Mouse (Mus musculus) layer of hippocampus, adult 8-10 months (tissue): ENCODE results near the gene Hvcn1. TPM values are rescaled to one million over a fixed set of nuclear protein-coding genes. Genes with fewer than 3 reads are reported as not detected.

Experiments used
- DNase-seq, 2 experiments: peaks; one replicate each; pipeline ENCODE4 v3.0.0; 2022; ENCODE audit warnings: low spot score in 2 of 2
- total RNA-seq, 4 experiments: library from RNA; stranded (reverse); gene quantifications; 2 replicates each; pipeline ENCODE4 v1.2.4; 2022

Hvcn1 gene
- total RNA-seq, 4 experiments from 2014 or later = 2.1 to 22.9 (median 8.2) TPM

DNA sequence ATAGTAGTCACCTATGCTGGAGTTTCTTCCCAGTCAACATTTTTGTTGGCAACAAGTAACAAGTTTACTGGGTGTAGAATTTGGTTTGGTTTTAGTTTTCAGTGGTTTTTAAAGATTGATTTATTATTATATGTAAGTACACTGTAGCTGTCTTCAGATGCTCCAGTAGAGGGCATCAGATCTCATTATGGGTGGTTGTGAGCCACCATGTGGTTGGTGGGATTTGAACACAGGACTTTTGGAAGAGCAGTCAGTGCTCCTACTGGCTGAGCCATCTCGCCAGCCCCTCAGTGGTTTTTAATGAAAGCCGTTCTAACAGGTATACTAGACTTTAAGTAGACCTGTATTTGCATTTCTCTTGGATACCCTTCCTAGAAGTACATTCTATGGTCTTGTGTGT is 59.3 kb downstream of the Hvcn1 start:
- DNase-seq = no peak

DNA sequence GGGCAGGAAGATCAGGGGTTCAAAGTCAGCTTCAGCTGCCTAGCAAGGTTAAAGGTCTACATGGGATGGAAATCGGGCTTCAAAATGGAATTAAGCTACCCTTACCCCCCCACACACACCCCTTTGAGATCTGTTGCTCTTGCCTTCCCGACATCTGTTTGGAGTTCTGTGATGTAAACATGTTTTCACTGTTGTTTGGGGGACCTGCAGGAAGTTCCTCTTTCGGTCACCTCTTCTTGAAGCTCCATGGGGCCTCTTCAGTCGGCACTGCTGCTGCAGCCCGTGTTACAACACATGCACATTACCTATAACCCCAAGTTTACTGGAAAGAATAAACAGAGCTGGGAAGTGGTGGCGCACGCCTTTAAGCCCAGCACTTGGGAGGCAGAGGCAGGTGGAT is 60.5 kb downstream of the Hvcn1 start:
- no peak for DNase-seq

DNA sequence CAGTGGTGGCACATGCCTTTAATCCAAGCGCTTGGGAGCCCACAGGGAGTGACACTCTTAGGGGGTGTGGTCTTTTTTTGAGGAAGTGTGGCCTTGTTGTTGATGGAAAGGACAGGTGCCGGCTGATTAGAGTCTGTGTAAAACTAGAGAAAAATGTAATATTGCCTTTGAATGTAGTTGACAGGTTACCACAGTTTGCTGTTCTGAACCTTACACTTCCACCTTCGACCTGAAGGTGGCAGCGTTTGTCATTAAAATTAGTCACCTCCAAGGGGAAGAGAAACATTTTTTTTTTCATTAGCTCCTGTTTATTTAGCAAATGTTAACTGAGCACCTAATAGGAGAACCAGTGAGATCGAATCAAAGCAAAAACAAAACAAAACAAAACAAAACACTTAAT is 61.3 kb downstream of the Hvcn1 start:
- peak in 1 of 2 experiments; percentile 79 for DNase-seq

DNA sequence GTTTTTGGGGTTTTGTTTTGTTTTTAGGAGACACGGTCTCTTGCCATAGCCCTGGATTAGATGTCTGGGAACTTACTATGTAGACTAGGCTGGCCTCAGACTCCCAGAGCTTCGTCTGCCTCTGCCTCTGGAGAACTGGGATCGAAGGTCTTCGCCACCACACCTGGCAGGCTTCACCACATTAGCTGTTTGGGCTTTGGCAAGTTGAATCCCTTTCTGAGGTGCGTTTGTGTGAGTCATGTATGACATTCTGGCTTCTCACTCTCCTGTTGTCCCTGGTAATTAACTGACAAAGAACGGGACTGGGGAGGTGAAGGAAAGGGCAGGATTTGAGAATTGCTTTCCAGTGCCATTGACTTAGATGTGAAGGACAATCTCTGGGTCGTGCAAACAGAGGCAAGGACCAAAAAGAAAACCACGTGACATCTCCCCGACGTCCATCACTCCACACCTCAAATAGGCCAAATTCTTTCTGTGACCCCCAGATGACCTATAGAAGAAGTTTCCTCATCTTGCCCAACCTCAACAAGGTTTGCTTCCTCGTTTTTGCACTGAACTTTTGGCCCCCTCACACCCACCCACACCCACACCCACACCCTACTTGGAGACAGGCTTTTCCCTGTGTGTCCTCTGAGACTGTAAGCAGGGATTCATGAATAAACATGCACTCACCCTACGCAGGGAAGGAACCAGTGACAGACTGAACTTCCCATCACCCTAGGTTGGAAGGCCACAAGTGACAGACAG is 62.4 kb downstream of the Hvcn1 start:
- DNase-seq = no peak

DNA sequence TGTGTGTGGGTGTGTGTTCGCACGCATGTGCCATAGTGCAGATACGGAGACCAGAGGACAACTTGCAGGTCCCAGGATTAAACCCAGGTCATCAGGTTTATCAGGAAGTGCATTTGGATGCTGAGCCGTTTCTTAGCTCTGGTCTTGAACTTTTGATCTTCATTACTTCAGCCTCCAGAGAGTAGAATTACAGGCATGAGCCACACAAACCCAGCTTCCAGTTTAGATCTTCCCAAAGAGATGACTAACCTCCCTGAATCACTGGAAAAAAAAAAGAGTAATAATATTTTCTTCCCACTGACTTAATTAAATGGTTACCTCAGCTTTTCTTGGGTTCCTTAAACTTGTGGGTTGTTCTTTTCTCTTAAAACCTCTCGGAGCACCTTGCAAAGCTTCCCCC is 66.2 kb downstream of the Hvcn1 start:
- DNase-seq = no peak

GRCm38 (mm10) chr5:122274785-122275184 is 68.2 kb downstream of the Hvcn1 start:
- DNase-seq = no peak

DNA sequence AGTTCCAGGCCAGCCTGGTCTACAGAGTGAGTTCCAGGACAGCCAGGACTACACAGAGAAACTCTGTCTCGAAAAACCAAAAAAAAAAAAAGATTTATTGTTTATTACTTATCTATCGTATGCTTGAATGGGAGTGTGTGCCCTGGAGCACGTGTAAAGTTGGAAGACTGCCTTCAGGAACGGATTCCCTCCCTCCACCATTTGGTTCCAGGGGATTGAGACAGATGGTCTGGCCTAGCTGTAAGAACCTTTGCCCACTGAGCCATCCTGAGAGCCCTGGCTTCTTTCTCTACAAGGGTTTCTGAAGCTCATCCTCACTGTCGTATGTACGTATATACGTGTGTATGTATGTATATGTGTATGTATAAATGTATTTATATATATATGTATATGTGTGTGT is 72.3 kb downstream of the Hvcn1 start:
- DNase-seq = no peak

DNA sequence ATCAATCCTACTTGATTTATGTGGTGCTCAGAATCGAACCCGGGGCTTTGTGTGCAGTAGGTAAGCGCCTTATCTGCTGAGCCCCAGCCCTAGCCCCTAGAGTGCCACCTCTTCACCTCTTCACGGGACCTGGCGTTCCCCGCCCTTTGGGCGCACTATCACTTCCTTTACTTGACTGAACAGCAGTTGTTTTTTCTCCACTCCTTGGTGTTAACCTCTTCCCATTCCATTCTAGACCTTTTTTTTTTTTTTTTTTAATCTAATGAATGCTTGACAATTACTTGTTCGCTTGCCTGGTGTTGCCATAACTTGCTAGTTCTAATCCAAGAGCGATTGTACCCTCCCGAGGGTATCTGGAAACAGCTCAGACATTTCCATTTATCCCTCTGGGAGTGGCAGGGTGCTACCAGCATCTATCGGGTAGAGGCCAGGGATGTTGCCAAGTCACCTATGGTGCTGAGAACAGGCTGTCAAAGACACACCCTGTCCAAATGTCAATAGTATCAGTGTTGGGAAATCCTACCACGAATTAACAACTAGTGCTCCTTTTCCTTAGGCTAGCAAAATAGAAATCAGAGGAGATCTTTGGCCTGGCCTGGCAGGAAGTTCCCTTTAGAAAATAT is 73.3 kb downstream of the Hvcn1 start:
- no peak for DNase-seq

GRCm38 (mm10) chr5:122280422-122280826 is 73.8 kb downstream of the Hvcn1 start:
- no peak for DNase-seq

GRCm38 (mm10) chr5:122280827-122281462 is 74.3 kb downstream of the Hvcn1 start:
- no peak for DNase-seq

DNA sequence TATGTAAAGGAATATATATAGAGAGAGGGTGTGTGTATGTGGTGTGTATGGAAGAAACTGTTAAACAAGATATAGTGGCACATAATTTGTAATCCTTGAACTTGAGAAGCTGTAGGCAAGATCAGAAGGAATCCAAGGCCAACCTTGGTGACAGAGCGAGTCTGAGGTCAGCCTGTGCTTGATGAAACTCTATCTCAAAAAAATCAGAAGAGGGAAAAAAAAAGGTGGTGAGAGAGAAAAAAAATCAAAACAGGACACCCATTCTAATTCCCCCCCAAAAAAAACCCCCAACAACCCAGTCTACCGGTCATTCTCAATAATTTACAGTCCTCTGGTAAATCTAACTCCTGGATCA is 77.2 kb downstream of the Hvcn1 start:
- DNase-seq = no peak

- peak; percentile 82 to 84 for DNase-seq
Observed at GRCm38 (mm10) chr5:122284183-122285028, 77.8 kb downstream of the Hvcn1 start, which contains the start of gene Pptc7. Gene Pptc7 (plus strand): TSS chr5:122284365.

DNA sequence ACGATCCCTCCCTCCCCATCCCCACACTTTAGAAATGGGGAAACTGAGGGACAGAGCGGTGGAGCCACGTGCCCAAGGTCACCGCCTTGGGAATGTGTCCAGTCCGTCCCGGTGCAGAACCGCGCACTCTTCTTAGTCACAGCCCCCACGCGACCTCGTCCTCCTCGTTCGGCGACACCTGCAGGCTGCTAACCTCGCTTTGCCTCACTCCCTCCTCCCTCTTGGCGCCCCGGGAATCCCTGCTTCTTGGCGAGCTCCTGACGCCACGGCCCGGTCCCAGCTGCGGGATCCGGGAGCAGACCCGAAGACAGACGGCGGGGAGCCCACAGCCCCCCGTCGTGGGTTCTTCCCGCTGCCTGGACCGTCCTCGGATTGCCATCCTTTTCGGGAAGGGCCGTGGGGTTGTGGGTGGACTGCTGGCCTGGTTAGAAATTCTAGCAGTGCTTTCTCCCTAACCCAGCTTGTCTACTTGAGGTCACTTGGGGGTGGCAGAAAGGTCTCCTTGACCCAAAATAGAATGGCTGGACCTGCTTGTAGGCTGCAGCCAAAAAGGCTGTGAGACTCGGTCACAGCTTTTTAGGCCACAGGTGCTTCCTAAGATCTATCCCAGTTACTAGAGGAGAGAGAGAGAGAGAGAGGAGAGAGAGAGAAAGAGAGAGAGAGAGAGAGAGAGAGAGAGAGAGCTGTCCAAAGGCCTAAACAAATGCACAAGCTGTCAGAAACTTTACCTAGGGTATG is 78.6 kb downstream of the Hvcn1 start:
- no peak for DNase-seq

- DNase-seq = no peak
Observed at GRCm38 (mm10) chr5:122285767-122286150, 79.2 kb downstream of the Hvcn1 start.

DNA sequence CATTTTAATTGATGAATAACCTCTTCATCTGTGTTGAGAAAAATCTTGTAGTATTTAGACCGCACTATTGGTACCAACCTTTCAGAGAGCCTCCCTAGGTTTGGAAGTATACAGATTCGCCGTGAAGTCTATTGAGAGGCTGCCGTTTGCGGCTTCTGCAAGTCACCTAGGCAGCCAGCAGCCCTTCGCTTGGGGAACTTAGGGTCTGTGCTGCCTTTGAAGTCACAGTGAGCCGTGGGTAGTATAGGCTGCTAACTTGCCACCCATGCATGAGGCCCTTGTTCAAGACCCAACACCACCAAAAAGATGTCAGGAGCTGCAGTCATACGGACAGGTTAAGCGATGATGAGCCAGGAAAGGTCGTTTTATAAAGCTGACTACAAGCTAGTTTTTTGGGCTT is 79.6 kb downstream of the Hvcn1 start:
- no peak for DNase-seq

DNA sequence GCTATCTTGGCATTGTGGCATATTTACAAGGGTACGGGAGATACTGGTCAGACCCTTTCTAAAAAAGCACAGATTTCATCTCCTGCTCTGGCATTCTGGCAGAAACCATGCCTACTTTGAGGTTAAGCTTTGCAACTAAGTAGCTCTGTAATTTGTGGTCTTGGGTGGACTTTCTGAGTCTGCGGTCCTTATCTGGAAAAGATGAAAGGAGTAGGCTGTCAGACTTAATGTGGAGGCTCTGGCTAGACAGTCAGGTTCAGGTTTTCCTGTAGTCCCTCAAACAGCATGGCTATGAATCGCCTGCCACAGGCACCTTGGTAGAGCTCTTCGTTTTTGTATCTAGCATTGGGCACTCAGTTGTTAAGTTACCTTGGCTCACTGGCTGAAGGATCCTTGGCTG is 80.4 kb downstream of the Hvcn1 start:
- DNase-seq = no peak

DNA sequence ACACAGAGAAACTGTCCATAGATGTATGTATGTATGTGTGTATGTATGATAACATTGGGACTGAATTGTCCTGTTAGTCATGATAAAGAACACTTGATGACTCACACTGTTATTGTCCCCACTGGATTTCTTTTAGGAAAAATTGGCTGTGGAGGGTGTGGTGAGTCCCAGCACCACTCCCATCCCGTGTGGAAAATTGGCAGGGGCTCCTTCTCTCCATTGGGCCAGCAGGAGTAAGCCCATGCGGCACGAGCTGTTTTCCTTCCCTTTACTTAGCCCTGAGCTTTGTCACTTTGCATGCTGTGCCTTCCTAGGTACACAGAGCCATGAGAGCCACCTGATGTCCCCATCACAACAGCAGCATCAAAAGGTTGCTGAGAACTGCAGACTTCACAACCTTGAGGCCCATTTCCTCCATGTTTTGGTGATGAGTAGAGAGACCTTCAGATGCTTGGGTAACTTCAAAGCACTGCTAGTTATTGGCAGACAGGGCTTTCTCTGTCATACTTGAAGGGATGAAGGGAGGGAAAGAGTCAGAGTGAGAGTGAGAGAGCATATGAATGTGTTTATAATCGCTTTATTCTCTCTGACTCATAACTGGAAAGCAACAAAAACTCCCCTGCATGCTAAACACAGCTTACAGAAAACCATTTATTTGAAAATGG is 81.7 kb downstream of the Hvcn1 start:
- no peak for DNase-seq

- no peak for DNase-seq
Observed at GRCm38 (mm10) chr5:122291149-122291548, 84.5 kb downstream of the Hvcn1 start.
